Mouse (Mus musculus): ENCODE results near the gene Tgfbr1.

DNA sequence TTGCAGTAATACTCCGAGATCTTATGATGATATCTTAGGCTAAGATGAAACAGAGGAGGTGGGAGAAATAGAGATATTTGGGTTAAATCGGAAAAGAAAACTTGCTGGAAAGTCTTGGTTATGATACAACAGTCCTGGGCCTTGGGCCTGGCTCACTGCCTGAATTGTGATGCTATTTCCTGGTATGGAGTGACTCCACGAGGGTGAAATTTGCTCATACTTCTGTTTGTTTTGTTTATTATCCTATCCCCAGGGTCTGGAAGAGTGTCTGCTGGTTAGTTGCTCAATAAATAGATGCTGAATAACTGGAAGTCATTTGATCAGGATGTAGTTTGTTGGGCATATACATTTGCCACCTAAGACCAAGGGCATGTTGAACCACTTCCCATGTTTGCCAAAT, 25.2 kb upstream of the Tgfbr1 start:
- TF ChIP-seq CHD1 (IDR thresholded peaks at IDR 0.05; ENCODE audit: low read depth, low read length), result no peak
- no peak for TF ChIP-seq KAT2A (conservative IDR thresholded peaks at IDR 0.05; ENCODE audit: low read depth, low read length)
- TF ChIP-seq CTCF (IDR thresholded peaks at IDR 0.05 in 2 of 3, conservative IDR thresholded peaks at IDR 0.05 in 1 of 3; ENCODE audit: control insufficient read depth in 1 of 3, insufficient read depth in 1 of 3, low read depth in 2 of 3, low read length in 3 of 3, poor library complexity in 1 of 3, severe bottlenecking in 1 of 3), result no peak
- no peak for TF ChIP-seq MEF2A (IDR thresholded peaks at IDR 0.05; ENCODE audit: extremely low read depth, insufficient replicate concordance, low read depth, low read length, poor library complexity, severe bottlenecking)
- TF ChIP-seq POLR2A (IDR thresholded peaks at IDR 0.05; ENCODE audit: control insufficient read depth in 1 of 2, insufficient read depth in 1 of 2, low read depth in 1 of 2, low read length in 2 of 2, poor library complexity in 1 of 2), result no peak
- TF ChIP-seq ETS1 (IDR thresholded peaks at IDR 0.05; ENCODE audit: low read depth, low read length), result no peak
- TF ChIP-seq CHD2 (IDR thresholded peaks at IDR 0.05; ENCODE audit: low read length), result no peak
- no peak for TF ChIP-seq ZC3H11A (IDR thresholded peaks at IDR 0.05; ENCODE audit: low read depth, low read length)

Measured in MEL (cell line).